Mouse (Mus musculus): ENCODE results near the gene Ccser1. TPM values are rescaled to one million over a fixed set of nuclear protein-coding genes. Genes with fewer than 3 reads are reported as not detected.

Gene Ccser1
- total RNA-seq, 2 experiments from 2014 or later, result 0.78 to 0.84 TPM

DNA sequence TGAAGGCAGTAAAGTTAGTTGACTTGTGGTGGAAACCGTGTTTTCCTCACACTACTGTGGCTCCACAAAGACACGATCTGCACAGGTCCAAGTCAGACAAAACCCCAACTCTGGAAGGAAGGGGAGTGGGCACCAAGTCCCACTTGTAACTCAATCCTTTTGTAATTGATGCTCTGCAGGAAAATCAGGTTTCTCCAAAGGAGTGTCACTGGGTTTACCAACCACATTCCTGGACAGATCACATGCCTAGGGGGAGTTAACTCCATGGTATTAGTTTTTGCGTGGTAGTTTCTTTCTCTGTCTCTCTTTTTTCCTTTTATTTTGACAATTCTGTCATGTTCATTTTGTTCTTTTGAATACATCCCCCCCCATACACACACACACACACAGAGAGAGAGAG, 252.0 kb downstream of the Ccser1 start:
- DNase-seq (ENCODE audit: low spot score), result no peak

DNA sequence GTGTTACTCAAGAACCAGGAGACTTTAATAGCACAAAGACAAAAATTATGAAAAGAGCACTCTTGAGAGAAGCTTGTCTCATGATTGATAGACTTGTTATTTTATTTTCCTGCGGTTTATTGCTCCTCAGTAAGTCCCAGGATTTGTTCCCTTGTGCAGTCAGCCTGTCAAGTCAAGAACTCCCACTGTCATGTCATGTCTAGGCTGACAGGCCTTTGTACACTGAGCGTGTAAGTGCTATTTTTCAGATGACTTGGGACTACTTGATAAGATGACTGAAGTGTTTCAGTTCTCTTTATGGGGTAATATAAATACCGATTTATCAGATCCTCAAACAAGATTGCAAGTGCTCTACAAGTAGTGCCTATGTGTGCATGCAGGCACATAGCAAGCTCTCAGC, 252.6 kb downstream of the Ccser1 start:
- no peak for DNase-seq (ENCODE audit: low spot score)

DNA sequence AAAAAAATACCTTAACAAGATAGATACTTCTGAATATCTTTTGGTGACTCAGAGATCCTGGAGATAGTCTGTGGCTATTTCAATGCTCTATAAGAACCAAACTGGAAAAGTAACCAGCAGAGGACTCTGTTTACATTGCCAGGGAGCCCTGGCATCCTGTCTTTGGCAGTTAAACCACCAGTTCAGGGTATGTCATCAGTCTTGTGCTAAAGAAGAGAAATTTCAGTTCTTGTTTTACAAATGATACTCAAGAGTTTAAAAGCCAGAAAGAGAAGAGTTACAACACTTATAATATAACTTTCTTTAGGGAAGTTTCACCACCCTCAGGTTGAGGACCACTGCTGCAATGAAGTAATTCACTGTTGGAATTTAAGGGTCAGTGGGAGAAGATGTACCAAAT, 258.0 kb downstream of the Ccser1 start:
- DNase-seq (ENCODE audit: low spot score), result no peak

DNA sequence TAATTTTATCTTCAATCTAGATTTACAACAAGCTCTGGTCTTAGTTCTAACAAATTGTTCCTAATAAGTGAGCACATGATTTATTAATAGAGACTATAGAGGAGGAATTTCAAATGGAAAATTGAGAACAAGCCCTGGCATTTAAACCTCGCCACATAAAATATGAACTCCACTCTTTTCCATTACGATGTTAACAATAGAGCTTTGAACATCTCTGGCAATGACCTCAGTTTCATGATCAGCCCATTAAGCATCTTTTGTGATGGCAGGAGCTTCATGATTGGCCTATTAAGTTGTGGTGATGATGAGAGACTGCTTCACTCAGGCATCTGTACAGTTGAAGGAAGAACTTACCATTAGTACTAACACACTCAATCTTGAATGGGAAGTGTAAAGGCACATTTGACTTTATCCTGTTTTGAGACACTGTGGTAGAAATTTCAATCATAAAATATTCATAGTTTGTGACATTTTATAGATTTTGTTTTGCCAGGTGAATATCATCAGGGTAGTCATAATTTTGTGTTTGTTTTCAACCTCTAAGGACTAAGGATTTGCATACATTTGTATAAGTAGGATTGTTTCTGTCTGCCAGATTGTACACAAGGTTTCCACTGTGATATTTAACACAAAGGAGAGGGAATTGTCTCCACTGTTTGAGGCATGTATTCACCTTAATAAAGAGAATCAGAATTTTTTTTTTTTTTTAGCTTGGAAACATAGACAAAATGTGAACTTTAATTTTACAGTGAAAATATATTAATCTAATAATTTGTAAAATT, 291.4 kb downstream of the Ccser1 start:
- DNase-seq (ENCODE audit: low spot score), result no peak

DNA sequence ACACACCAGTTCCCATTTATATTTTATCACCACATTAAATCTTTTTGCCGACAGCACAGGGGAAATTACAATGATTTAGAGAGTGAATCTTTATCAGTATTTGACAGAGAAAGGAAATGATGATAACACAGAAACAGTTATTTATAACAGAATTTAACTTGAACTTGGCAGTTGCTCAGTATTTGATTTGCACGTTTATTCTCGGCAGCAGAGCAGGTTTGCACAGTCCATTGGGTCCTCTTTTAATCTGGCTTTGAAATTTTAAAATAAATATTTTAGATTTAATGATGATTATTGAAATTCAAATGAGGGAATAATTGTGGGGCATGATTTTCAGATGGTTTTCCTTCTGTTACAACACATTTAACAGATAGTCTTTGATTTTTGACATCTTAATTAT, 305.2 kb downstream of the Ccser1 start:
- DNase-seq (ENCODE audit: low spot score), result no peak

DNA sequence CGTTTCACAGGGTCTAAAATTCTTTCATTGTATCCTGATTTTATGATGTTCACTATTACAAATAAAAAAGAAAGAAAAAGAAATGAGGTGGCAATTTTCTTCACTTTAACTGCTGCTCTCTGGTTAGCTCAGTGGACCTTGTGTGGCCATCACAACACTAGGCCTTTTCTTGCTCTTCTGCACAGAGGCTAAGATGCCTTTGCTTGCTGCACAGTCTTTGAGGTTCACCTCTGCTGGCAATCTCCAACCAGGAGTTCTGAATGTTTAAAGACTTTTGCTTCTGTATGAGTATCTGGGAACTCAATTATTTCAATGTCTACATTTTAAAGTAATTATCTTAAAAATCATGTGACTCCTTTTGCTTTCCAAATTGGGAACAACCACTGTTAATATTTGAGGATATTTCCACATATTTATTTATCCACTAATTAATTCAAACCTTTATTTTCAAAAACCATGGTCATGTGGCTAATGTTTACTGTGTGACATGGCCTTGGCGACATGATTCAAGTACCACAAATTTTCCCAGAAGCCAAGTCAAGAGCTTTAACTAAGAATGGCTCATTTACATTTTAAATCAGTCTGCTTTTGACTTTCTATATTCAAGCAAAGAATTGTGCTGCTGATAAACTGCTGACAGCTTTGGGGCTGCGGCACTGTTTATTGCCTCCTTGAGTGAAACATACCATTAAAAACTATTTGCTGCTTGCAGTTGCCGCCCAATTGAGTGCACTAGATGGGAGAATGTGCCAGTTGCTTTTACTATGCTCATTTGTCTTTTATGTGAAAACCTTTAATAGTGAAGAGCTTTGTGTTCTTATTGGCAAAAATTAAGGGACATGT, 312.1 kb downstream of the Ccser1 start:
- DNase-seq (ENCODE audit: low spot score), result no peak

DNA sequence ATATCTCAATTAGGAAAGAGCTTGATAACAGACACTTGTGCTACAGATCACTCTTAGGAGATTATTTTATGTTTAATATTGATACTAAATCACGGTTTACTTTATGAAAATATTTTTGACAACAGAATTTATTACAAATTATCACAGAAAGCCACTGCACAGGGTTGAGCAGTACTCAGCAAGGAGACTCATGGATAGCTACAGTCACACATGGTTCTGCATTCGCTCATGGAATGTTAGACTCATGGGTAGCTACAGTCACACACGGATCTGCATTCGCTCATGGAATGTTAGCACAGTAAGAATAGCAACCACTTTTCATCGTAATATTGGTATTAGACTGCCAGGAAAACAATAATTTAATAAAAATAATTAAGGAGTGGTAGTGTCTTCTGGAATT, 313.3 kb downstream of the Ccser1 start:
- no peak for DNase-seq (ENCODE audit: low spot score)

DNA sequence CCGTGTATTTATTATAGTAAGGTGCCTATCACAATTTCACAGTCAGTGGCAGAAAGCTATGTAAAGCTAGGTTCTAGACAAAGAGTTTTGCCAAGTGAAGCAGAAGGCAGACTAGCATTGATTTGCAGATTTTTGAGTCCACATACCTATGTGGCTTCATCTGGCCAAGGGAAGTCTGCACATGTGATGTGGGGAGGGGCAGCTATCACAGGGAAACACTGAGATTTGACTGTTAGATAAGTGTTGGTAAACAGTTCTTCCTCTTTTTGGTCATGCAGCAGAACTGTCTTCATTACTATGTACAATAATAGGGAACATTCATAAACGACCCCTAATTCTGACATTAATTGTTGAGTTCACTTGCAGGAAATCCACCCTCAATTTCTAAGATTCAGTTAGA, 335.2 kb downstream of the Ccser1 start:
- DNase-seq (ENCODE audit: low spot score), result no peak

DNA sequence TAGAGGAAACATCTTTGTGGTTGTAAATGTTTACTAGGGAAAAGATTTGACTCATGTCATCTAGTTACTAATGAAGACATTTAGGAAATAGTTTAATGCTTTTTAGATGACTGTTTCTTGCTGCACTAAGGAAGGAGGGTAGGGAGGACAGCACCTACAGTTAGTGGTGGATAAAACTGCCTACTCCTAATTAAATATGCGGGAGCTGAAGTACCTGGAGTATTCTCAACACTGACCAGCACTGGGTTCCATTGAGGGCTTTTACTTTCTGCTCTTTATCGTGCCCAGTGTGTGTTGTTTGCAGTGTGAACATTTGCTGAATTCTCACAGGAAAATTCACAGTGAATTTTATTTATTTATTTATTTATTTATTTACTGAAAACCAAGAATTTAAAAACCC, 341.5 kb downstream of the Ccser1 start:
- DNase-seq (ENCODE audit: low spot score), result no peak

DNA sequence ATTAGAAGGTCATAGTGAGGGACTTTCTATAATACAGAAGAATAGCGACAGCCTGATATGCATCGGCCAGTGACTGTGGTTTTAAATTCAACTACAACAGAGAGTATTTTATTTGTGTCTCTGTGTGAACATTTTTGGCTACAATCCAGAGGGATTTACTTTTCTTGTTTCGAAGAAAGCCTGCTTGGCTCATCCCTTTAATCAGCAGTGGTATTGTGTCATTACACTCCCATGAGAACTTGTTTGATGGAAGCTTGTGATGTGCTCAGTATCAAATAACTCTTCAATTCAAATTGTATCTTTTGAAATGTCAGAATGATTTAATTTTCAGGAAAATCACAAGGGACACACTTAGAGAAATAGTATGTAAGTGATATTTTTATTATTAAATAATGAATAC, 342.0 kb downstream of the Ccser1 start:
- DNase-seq (ENCODE audit: low spot score), result no peak

DNA sequence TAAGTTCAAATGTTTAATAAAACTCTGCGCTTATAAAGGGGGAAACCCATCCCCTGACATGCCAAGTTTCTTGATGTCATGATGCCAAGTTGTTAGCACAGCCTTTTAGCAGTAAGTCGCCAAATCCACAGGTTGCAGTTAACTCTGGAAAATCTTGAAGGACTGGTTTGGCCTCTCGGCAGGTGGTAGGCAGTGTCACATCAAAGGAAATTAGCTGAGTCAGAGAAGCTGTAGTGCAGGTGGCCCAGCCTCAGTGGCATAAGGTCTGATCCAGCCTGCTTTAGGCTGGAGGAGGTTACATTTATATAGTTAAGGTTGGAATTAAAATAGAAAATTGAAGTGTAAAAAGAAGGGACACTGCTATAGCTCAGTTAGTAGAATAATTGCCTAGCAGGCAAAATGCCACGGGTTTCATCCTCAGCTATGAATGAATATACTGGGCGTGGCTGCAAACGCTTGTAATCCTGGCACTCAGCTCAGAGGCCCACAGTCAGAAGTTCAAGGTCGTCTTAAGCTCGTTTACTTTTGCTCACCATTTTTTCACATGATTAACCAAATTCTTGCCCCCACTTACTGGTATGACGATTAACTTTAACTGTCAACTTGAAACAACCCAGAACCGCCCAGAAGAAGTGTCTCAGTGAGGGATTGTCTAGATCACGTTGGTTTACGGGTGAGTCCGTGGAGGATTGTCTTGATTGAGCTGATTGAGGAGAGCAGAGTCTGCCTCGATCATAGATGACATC, 343.8 kb downstream of the Ccser1 start:
- DNase-seq (ENCODE audit: low spot score), result no peak

DNA sequence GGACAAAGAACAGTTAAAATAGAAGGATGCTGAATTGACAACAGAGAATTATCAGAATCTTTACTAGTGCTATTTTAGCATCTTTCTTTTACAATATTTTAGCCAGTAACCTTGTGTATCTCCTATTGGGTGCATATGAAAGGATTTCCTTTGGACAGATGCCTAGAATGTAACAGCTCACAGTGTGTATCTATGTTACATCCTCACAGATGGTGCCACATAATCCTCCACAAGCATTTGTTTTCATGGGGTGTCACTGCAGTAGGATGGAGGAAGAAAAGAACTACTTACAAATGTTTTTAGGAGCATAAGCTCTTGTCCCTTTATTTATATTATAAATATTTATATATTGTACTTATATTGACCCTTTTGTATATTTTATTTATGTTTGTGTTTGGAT, 360.6 kb downstream of the Ccser1 start:
- no peak for DNase-seq (ENCODE audit: low spot score)

DNA sequence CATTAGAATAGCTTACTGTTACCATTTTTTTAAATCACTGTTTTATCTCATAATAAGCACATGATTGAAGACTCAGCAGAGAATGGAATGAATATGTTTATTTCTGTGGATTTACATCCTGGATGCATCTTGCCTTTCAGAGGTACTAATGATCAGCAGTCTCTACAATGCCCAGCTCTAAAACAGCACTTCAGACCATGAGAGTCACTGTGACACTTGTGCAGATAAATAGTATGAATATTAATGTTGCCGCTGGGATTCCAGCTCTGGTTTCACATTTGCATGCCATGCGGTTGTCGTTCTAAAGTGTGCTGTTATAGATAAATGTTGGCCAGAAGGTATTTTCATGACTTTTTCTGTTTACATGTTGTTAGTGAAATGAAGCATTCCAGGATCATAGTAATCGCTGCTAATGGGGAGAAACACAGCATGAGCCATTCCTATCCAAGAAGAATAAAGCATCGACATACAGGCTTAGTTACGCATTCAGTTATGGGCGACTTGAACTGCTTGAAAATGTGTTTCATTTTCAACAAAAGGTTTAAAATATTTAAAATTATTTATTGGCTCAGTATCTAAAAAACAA, 363.4 kb downstream of the Ccser1 start:
- no peak for DNase-seq (ENCODE audit: low spot score)

DNA sequence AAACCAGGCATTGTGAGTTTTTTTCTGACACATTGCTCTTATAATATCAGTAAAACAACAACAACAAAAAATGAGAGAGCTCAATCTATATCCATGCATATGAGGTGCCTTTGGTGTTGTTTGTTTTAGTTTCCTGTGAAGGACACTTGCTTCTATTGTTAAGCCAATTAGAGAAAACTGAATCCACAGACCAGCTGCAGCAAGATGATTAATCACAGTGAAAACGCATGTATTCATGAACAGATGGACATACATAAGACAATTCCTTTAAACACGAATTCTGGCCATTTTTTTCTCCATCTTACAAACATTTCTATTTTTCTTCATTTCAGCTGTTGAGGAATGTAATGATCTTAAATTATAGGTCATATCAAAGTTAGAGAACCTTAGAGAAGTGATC, 387.4 kb downstream of the Ccser1 start:
- DNase-seq (ENCODE audit: low spot score), result no peak

DNA sequence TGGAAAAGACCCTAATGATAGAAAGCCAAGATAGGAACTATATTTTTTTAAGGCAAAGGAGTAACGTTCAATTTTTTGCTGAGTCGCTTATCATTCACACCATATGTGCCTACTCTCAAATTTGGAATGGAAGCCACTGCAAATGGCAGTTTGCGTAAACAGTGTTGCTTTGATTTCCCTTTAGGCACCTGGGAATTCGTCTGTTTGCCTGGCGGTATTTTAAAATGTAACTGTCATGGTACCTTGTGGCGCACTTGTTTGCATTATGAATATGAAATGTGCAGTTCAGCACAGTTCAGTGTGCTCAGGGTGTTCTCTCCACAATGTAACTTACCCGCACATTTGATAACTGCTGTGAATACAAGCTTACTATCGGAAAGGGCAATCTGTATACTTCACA, 387.8 kb downstream of the Ccser1 start:
- no peak for DNase-seq (ENCODE audit: low spot score)

DNA sequence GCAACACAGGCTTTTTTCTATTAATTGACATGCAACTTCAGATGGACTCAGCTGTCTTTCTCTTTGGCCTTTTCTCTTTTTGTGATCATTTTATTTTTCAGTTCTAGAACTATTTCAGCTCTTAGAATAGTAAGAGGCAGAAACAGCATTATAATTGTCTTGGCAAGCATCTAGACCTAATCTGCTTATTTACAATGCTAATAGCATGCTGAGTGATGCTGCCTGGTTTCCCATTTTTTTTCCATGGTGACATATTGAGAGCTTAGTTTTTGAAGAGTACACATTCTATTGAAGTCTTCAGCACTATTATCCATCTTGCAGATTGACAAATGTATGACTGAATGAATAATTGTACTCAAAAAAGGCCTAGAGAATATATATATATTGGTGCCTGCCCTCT, 401.6 kb downstream of the Ccser1 start:
- no peak for DNase-seq (ENCODE audit: low spot score)

DNA sequence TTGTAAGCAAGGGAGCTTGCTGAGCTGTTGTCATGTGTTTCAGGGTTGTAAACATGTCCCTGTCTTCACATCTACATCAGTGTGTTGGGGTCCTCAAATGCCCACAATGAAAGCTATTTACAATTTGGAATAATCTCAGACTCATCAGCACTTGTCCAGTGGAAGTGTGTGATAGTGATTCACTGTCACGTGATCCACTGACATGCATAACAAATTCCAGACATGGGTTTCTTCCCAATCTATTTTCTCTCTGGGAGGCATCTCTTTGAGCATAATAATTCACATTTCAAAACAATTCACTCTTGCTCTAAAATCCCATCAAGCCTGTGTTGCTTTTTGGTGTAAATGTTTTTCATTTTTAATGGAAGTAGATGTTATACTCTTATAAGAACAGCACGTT, 408.9 kb downstream of the Ccser1 start:
- no peak for DNase-seq (ENCODE audit: low spot score)

DNA sequence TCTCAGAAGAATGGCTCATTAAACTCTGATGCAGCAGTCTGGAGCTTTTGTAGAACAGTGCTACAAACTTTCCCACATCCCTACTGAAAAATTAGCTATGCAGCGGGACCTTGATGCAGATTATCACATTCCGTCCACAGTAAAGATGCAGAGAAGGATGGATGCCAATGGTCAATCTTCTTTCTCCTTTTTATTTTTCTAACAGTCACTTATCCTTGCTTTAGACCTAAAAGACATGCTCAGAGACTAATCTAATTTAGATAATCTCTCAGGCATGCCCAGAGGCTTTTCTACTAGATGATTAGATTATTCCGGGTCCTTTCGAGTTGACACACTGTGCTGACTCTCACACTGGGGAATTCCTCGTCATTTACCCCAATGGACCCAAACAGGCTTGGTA, 421.8 kb downstream of the Ccser1 start:
- DNase-seq (ENCODE audit: low spot score), result no peak

DNA sequence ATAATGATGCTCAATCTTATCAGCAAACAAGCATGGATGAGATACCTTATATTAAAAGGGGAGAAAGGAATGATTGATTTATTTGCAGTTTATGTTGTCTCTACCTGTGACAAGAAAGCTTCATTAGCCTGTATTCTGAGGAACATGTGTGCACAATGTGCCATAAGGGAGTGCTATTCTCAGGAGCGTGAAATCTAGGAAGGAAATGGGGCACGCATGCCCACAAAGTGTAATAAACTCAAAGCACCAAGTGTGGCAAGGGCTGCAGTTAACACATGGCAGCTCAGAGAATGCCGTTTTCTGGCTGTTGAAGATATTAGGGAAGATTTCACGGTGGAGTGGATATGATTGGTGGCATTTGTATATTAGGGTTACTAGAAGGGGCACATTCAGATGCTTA, 434.8 kb downstream of the Ccser1 start:
- DNase-seq (ENCODE audit: low spot score), result no peak

DNA sequence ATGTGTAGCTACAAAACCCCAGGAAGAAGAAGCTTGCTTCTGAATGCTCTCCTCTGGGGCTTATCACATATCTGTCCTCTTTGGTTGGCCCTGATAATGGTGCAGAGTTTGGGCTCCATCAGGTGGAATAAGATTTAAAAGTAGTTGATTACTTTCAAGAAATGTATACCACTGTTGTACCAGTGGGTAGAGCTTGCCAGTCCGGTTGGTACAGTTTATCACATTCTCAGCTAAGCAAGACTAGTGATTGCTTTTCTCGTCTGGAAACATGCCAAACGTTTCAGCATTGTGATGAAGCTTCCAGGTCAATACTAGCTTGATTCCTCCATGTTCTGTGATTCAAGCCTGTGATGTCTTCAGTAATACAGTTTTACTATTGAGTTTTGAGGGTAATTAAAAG, 441.6 kb downstream of the Ccser1 start:
- no peak for DNase-seq (ENCODE audit: low spot score)

DNA sequence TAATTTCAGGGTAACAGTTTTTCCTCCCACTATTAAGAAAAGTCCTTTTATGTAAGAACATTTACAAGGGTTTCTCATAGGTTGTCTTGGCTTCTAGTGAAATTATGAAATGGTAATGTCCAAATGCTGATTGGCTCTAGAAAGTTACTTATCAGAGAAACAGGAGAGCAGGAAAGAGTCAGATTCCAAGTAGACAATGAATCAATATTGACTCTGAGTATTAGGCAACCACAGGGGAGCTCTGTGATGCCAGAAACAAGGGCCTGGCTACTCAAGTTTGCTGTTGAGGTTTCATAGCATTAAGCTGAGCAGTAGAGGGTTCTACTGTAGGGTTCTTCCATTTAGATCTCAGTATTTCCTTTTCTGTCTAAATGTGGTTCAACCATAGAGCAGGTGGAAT, 481.3 kb downstream of the Ccser1 start:
- no peak for DNase-seq (ENCODE audit: low spot score)

DNA sequence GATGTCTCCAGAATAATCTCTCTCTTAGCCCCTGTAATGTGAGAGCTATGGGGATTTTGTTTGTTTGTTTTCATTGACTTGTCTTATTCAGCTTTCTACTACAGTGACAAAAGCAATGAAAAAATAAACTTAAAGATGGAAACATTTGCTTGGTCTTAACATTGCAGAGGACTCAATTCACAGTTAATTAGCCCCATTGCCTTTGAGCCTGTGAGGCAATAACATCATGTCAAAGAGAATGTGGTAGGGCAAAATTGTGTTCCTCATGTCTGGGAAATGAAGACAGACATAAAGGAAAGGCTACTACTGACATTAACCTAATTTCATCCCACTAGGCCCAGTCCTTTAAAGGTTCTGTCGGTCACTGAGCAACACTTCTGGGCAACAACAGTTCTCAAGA, 484.4 kb downstream of the Ccser1 start:
- no peak for DNase-seq (ENCODE audit: low spot score)

Measured in gastrocnemius, adult 18-20 months (tissue).